Mouse (Mus musculus): ENCODE measurements around the gene Serpina3n. TPM values are rescaled to one million over a fixed set of nuclear protein-coding genes. Genes with fewer than 3 reads are reported as not detected.

The Serpina3n gene
- total and polyA plus RNA-seq, 3 experiments = not detected

DNA sequence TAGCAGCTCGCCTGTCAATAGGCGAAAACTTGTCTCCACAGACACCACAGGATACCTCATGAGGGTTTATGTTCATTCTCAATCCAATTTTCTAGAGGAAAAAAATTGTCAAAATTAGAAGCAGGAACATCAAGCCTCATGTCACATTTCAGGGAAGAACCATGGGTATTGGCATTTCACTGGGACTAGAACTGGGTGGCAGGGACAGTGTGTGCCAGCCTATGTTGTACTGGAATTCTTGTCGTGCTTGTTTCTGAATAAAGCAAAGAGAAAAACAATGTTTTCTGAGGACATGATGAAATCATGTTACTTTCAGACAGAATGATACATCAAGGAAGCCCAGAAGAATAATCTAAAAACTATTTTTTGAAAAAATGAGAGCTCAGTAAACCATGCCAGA, 19.1 kb downstream of the Serpina3n start:
- no peak for DNase-seq (ENCODE audit: extremely low read depth)
- no peak overlapping the region for H3K4me3 ChIP-seq (replicated peaks in 1 of 3; ENCODE audit: low read depth in 2 of 3, low read length in 2 of 3, poor library complexity in 1 of 3)
- H3K27ac ChIP-seq (ENCODE audit: insufficient read depth, low read depth) = no peak overlapping the region
- H3K4me2 ChIP-seq (ENCODE audit: insufficient read depth, low read depth, poor library complexity, severe bottlenecking) = no peak overlapping the region
- H3K4me1 ChIP-seq (ENCODE audit: control insufficient read depth in 1 of 2, insufficient read depth in 2 of 2) = no peaks in the 10 kb centered on the region
- in situ Hi-C loops (cut with MboI; ENCODE audit: low pct_ligation_motif_present, low pct_unique_long_range_greater_than_20kb, low sequenced_read_pairs) (loop anchor here (10.0 to 25.0 kb wide), 2 partner anchors 441 to 512 kb away; partner anchors contain the start of gene Serpina11), dilution Hi-C loops (cut with MboI; ENCODE audit: extremely low pct_ligation_motif_present, extremely low pct_unique_long_range_greater_than_20kb, low sequenced_read_pairs) (no loop called here)
- H3K36me3 ChIP-seq (replicated peaks in 1 of 2; ENCODE audit: control insufficient read depth in 1 of 2, insufficient read depth in 1 of 2, low read length in 1 of 2) = no peaks in the 10 kb centered on the region
- no peak overlapping the region for H3K9ac ChIP-seq (ENCODE audit: insufficient read depth, low read depth)
- no peaks in the 10 kb centered on the region for H3K9me3 ChIP-seq (replicated peaks; ENCODE audit: low read length)
- peaks cover 59% of the 10 kb centered on the region for H3K27me3 ChIP-seq (replicated peaks)
- no peaks in the 10 kb centered on the region for H3K79me2 ChIP-seq (replicated peaks; ENCODE audit: control insufficient read depth, extremely low read depth, insufficient read depth, poor library complexity, severe bottlenecking)
- TF ChIP-seq PAX5 (IDR thresholded peaks at IDR 0.05; ENCODE audit: low read length) = no peak
- TF ChIP-seq USF2 (conservative IDR thresholded peaks at IDR 0.05; ENCODE audit: low read depth, low read length) = no peak
- TF ChIP-seq JUND (conservative IDR thresholded peaks at IDR 0.05; ENCODE audit: low read depth, low read length) = no peak
- TF ChIP-seq RCOR1 (conservative IDR thresholded peaks at IDR 0.05; ENCODE audit: low read depth, low read length) = no peak
- no peak for TF ChIP-seq ETS1 (conservative IDR thresholded peaks at IDR 0.05; ENCODE audit: low read depth, low read length)
- TF ChIP-seq POLR2A (IDR thresholded peaks at IDR 0.05; ENCODE audit: low read depth, low read length) = no peak
- no peak for TF ChIP-seq POLR2AphosphoS2 (IDR thresholded peaks at IDR 0.05; ENCODE audit: low read depth, low read length)
- no peak for TF ChIP-seq BHLHE40 (IDR thresholded peaks at IDR 0.05; ENCODE audit: low read depth, low read length)
- TF ChIP-seq E2F4 (IDR thresholded peaks at IDR 0.05; ENCODE audit: insufficient replicate concordance, low read depth, low read length) = no peak

DNA sequence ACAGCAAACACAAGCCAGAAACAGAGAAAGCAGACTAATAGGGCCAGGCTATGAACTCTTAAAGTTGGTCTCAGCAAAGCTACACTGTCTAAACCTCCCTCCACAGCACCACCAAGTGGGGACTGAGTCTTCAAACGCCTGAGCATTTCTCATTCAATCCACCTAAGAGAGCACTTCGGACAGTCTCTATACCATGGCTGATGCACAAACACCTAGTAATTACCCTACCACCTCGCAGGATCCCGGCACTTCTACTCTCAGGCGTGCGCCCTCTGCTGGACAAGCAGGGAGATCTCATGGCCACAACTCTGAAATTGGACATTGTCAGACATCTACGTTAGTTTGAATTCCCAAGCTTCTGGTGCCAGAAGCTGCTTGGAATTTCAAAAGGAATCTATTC, 20.4 kb downstream of the Serpina3n start:
- no peaks in the 10 kb centered on the region for H3K9me3 ChIP-seq (replicated peaks; ENCODE audit: low read length)
- TF ChIP-seq EP300 (IDR thresholded peaks at IDR 0.05; ENCODE audit: low read length) (no peak), MAFK (IDR thresholded peaks at IDR 0.05; ENCODE audit: insufficient replicate concordance, low read length) (no peak), POLR2AphosphoS2 (IDR thresholded peaks at IDR 0.05; ENCODE audit: low read depth, low read length) (no peak), CTCF (conservative IDR thresholded peaks at IDR 0.05 in 1 of 2, IDR thresholded peaks at IDR 0.05 in 1 of 2; ENCODE audit: low read depth in 2 of 2, low read length in 2 of 2) (peak; percentile 72 to 80), SMC3 (IDR thresholded peaks at IDR 0.05; ENCODE audit: low read depth, low read length) (peak; percentile 63), RAD21 (IDR thresholded peaks at IDR 0.05; ENCODE audit: low read depth, low read length) (peak; percentile 32)
- H3K27ac ChIP-seq (ENCODE audit: insufficient read depth, low read depth) = no peak overlapping the region
- no peak overlapping the region for H3K9ac ChIP-seq (ENCODE audit: insufficient read depth, low read depth)
- H3K4me1 ChIP-seq (ENCODE audit: control insufficient read depth in 1 of 2, insufficient read depth in 2 of 2) = no peaks in the 10 kb centered on the region
- no peaks in the 10 kb centered on the region for H3K79me2 ChIP-seq (replicated peaks; ENCODE audit: control insufficient read depth, extremely low read depth, insufficient read depth, poor library complexity, severe bottlenecking)
- peaks cover 57% of the 10 kb centered on the region for H3K27me3 ChIP-seq (replicated peaks)
- no peak overlapping the region for H3K4me3 ChIP-seq (replicated peaks in 1 of 3; ENCODE audit: low read depth in 2 of 3, low read length in 2 of 3, poor library complexity in 1 of 3)
- dilution Hi-C loops (cut with MboI; ENCODE audit: extremely low pct_ligation_motif_present, extremely low pct_unique_long_range_greater_than_20kb, low sequenced_read_pairs) (no loop called here), in situ Hi-C loops (cut with MboI; ENCODE audit: low pct_ligation_motif_present, low pct_unique_long_range_greater_than_20kb, low sequenced_read_pairs) (loop anchor here (10.0 to 25.0 kb wide), 2 partner anchors 442 to 510 kb away; partner anchors contain the start of gene Serpina11)
- peak; percentile 56 for DNase-seq (ENCODE audit: extremely low read depth)
- no peaks in the 10 kb centered on the region for H3K36me3 ChIP-seq (replicated peaks in 1 of 2; ENCODE audit: control insufficient read depth in 1 of 2, insufficient read depth in 1 of 2, low read length in 1 of 2)
- no peak overlapping the region for H3K4me2 ChIP-seq (ENCODE audit: insufficient read depth, low read depth, poor library complexity, severe bottlenecking)

DNA sequence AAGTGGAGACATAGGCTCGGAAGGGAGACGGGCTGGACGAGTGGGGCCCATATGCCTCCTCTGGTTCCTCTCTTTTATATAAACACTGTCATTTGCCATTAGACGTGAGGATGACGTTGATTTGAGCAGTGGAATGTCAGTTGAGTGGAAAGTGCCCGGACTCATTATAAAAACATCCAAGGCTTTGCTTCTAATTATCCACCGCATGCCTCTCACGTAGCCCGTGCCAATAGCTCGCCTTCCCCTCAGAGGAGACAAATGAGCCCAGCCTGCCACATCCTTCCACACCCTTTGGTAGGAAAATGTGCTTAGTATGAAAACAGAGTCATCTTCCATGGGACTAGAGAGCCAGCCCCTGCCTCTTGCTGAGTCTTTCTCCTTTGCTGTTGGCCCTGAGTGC, 24.8 kb downstream of the Serpina3n start:
- DNase-seq (ENCODE audit: extremely low read depth) = no peak
- H3K4me2 ChIP-seq (ENCODE audit: insufficient read depth, low read depth, poor library complexity, severe bottlenecking) = no peak overlapping the region

More for the DNA sequence above, 24.8 kb downstream of the Serpina3n start:
- in situ Hi-C loops (cut with MboI; ENCODE audit: low pct_ligation_motif_present, low pct_unique_long_range_greater_than_20kb, low sequenced_read_pairs) = loop anchor here (25.0 kb wide), 1 partner anchor 506 kb away; no protein-coding TSS in a partner anchor
- Histone ChIP-seq H3K9ac (ENCODE audit: insufficient read depth, low read depth) (no peak overlapping the region), H3K4me1 (ENCODE audit: control insufficient read depth in 1 of 2, insufficient read depth in 2 of 2) (peaks cover 0 to 2% of the 10 kb centered on the region in 2 experiments; a peak in 1 of 4 replicates), H3K27me3 (replicated peaks) (peaks cover 54% of the 10 kb centered on the region), H3K36me3 (replicated peaks in 1 of 2; ENCODE audit: control insufficient read depth in 1 of 2, insufficient read depth in 1 of 2, low read length in 1 of 2) (no peaks in the 10 kb centered on the region), H3K27ac (ENCODE audit: insufficient read depth, low read depth) (no peak overlapping the region), H3K79me2 (replicated peaks; ENCODE audit: control insufficient read depth, extremely low read depth, insufficient read depth, poor library complexity, severe bottlenecking) (no peaks in the 10 kb centered on the region), H3K9me3 (replicated peaks; ENCODE audit: low read length) (no peaks in the 10 kb centered on the region), H3K4me3 (replicated peaks in 1 of 3; ENCODE audit: low read depth in 2 of 3, low read length in 2 of 3, poor library complexity in 1 of 3) (no peak overlapping the region)
- TF ChIP-seq POLR2AphosphoS2 (IDR thresholded peaks at IDR 0.05; ENCODE audit: low read depth, low read length) = no peak
- TF ChIP-seq MAX (IDR thresholded peaks at IDR 0.05; ENCODE audit: low read length) = no peak
- TF ChIP-seq NRF1 (IDR thresholded peaks at IDR 0.05; ENCODE audit: low read depth, low read length) = no peak
- TF ChIP-seq PAX5 (IDR thresholded peaks at IDR 0.05; ENCODE audit: low read length) = no peak
- TF ChIP-seq ZNF384 (IDR thresholded peaks at IDR 0.05; ENCODE audit: low read depth, low read length) = no peak
- TF ChIP-seq USF1 (IDR thresholded peaks at IDR 0.05; ENCODE audit: low read depth, low read length) = no peak
- TF ChIP-seq KAT2A (IDR thresholded peaks at IDR 0.05; ENCODE audit: insufficient replicate concordance, low read length) = no peak
- no peak for TF ChIP-seq JUND (conservative IDR thresholded peaks at IDR 0.05; ENCODE audit: low read depth, low read length)
- TF ChIP-seq ETS1 (conservative IDR thresholded peaks at IDR 0.05; ENCODE audit: low read depth, low read length) = no peak
- no peak for TF ChIP-seq IRF4 (IDR thresholded peaks at IDR 0.05; ENCODE audit: low read depth, low read length)
- no peak for TF ChIP-seq RAD21 (IDR thresholded peaks at IDR 0.05; ENCODE audit: low read depth, low read length)
- TF ChIP-seq SIN3A (IDR thresholded peaks at IDR 0.05; ENCODE audit: low read length) = no peak
- TF ChIP-seq NELFE (IDR thresholded peaks at IDR 0.05; ENCODE audit: low read depth, low read length) = no peak
- no peak for TF ChIP-seq TCF12 (IDR thresholded peaks at IDR 0.05; ENCODE audit: low read depth, low read length)
- TF ChIP-seq BHLHE40 (IDR thresholded peaks at IDR 0.05; ENCODE audit: low read depth, low read length) = no peak
- no peak for TF ChIP-seq EP300 (IDR thresholded peaks at IDR 0.05; ENCODE audit: low read length)
- no peak for TF ChIP-seq RCOR1 (conservative IDR thresholded peaks at IDR 0.05; ENCODE audit: low read depth, low read length)
- TF ChIP-seq JUN (IDR thresholded peaks at IDR 0.05; ENCODE audit: insufficient read depth, low read depth, low read length) = no peak
- no peak for TF ChIP-seq ZC3H11A (IDR thresholded peaks at IDR 0.05; ENCODE audit: low read depth, low read length)
- dilution Hi-C loops (cut with MboI; ENCODE audit: extremely low pct_ligation_motif_present, extremely low pct_unique_long_range_greater_than_20kb, low sequenced_read_pairs) = no loop called here
